Mouse (Mus musculus): Measurements from ENCODE around the gene Zfp706.
A peak's percentile ranks its signal among the peaks of the same experiment; 100 is the strongest.
"Not testable (repeated sequence)": the region's sequence is repeated elsewhere in the genome, so short reads cannot be mapped to it uniquely, and the experiment has no call there.

The Zfp706 gene

DNA sequence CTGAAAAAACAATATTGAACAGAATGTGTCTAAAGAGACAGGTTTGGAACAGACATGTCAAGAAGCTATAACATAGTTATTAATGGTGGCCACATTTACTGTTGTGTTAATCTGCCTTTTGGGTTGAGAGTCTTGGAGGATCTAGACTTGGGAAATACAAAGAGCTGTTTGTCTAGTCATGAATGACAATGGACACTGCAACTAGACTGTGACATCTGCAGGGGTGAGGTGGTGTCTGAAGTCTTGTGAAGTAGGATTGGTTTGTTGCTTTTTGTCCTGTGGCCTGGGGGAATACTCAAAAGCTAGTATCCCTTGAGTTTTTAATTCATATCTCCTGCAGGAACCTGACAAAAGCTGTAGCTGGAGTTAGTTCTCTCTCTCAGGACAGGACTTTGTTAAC lies 973 bp upstream of the Zfp706 start:
- DNase-seq = no peak

- DNase-seq = no peak
Measured at GRCm38 (mm10) chr15:37007959-37008419, 416 bp upstream of the Zfp706 start.

GRCm38 (mm10) chr15:37006475-37007164 lies 953 bp downstream of the Zfp706 start:
- peak; percentile 37 for DNase-seq

- no peak for DNase-seq
Measured at GRCm38 (mm10) chr15:37005793-37006474, 1.6 kb downstream of the Zfp706 start.

GRCm38 (mm10) chr15:37004858-37005257 lies 2.7 kb downstream of the Zfp706 start:
- no peak for DNase-seq

DNA sequence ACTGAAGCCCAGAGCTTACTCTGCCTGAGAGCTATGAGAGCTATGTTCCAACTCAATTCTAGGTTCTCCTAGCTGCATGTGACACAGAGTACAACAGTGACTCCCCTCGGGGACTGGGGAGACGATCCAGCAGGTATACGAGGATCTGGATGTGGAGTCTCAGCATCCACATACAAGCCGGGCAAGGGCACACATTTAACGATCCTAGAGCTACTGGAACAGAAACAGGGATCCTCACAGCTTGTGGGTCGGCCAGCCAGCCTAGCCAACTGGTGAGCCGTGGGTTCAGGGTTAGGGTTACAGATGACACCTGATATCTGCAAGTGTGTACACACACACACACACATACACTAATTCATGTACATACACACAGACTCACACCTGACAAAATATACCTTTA lies 5.3 kb downstream of the Zfp706 start:
- no peak for DNase-seq

GRCm38 (mm10) chr15:36999602-37000001 lies 8.0 kb downstream of the Zfp706 start:
- DNase-seq = not testable (repeated sequence)

DNA sequence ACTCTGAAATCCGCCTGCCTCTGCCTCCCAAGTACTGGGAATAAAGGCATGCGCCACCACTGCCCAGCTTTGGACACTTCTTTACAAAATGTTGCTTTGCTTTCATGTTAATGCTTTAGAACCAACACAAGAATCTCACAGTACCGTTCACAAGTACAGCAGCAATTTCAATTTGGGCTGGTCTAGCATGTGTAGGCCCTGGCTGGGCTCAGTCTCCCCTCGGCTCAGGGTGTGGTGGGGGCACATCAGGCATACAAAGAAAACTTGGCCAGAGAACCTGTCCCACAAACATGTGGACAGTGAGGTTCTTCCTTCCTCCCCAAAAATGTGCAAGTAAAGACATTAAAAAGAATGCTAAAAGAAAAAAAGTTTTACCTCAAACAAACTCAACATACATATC lies 12.4 kb downstream of the Zfp706 start:
- no peak for DNase-seq

GRCm38 (mm10) chr15:36994665-36995064 lies 12.9 kb downstream of the Zfp706 start:
- DNase-seq = no peak

DNA sequence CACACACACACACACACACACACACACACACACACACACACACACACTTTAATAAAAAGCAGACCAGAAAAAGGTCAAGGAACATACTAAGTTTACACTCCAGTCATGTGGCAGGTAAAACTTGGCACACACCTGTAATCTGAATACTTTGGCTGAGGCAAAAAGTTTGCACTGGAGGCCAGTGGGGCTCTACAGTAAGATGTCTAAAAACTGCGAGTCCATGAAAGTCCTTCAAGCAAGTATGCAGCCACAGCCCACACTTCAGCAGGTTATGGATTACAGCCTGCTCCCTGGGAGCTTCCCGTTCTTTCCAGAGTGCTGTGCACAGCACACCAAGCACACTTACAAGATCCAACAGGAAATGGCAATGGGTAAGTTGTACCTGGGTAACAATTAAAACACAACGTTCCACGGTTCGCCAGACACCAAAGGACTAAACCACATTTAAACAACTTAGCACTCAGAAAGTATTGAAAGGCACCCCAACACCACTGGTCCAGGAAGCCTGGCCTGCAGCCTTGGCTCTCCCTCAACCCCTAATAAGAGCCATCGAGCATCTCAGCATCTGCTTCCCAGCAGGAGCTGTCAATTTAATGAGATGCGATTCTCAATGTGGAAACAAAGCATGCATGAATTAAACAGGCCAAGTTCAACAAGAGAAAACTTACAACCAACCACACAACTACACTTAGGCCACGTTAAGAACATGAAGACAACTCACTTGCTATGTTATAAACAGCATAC lies 14.0 kb downstream of the Zfp706 start:
- no peak for DNase-seq

DNA sequence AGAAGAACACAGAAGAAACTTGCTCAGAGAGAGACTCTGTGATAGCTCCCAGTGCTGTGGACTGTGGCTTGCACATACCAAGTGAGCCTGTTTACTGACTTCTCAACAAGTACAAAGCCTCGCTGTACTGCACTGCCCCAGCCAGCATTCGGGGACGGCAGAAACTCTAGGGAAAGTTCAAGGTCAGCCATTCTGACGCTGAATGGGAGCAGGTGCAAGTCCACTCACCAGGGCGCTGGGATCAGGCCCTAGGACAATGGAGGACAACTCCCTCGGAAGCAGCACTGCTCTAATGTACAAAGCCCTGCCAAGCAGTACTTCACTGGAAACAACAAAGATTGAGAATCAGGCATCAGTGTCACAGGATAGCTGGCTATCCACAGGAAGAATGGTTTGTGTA lies 16.2 kb downstream of the Zfp706 start:
- no peak for DNase-seq

- no peak for DNase-seq
Measured at GRCm38 (mm10) chr15:36989922-36990321, 17.7 kb downstream of the Zfp706 start.

DNA sequence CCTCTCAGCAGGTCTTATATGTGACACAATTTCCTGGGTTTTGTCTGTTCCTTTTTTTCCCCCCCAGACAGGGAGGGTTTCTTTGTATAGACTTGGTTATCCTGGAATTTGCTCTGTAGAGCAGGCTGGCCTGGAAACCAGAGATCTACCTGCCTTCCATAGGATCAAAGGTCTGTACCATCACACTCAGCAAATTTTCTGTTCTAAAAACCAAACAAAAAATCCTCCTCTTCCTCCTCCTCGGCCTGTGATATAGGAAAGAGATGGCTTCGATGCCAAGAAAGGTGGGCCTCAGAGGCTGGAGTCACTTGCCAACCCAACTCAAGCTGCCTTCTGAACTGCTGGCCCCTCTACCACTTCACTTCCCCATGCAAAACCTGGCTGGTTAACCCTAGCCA lies 18.9 kb downstream of the Zfp706 start:
- no peak for DNase-seq

GRCm38 (mm10) chr15:36987976-36988717 lies 19.4 kb downstream of the Zfp706 start:
- DNase-seq = no peak

- no peak for DNase-seq
Measured at GRCm38 (mm10) chr15:36987211-36987877, 20.2 kb downstream of the Zfp706 start.

DNA sequence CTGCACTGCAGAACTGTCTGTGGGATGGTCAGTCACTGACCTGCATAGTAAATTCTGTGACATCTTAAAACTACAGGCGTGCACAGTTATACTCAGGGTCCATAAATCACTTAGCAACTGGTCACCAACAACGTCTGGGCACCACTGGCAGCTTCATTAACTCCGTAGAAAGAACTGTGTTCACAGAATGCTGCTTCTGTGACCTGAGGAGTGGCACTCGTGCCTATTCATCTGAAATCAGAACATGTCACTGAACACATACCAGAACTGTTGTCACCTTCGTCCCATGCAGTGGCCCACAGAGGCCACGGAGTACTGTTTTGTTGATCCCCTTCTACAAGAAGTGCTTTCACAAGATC lies 22.0 kb downstream of the Zfp706 start:
- no peak for DNase-seq

- no peak for DNase-seq
Measured at GRCm38 (mm10) chr15:36984921-36985566, 22.5 kb downstream of the Zfp706 start.

- no peak for DNase-seq
Measured at GRCm38 (mm10) chr15:36983455-36983854, 24.1 kb downstream of the Zfp706 start.

GRCm38 (mm10) chr15:36980238-36980637 lies 27.3 kb downstream of the Zfp706 start:
- no peak for DNase-seq

GRCm38 (mm10) chr15:36979488-36980201 lies 27.9 kb downstream of the Zfp706 start:
- DNase-seq = peak; percentile 79

DNA sequence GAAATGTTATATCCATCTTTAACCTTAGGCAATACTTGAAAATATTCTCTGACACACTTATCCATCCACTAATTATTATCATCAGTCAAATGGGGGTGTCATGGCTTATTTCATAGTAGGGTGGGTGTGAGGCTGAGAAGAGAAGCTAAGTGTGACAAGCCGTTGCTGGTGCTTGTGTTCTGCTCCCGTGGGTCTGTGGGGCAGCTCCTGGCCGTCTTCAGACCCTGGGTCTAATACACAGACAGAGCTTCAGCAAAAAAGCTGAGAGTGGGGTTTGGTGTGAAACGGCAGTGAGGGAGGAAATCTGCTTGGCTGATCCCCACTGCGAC lies 28.4 kb downstream of the Zfp706 start:
- no peak for DNase-seq

- no peak for DNase-seq
Measured at GRCm38 (mm10) chr15:36977823-36978222, 29.8 kb downstream of the Zfp706 start.
